Mouse (Mus musculus) urinary bladder, postnatal 4 days (tissue): ENCODE data around the gene Vax2.

Experiments used
- DNase-seq, 2 experiments: peaks; one replicate each; pipeline ENCODE4 v3.0.0; 2021 to 2022; ENCODE audit warnings: low spot score in 2 of 2

Vax2 gene

DNA sequence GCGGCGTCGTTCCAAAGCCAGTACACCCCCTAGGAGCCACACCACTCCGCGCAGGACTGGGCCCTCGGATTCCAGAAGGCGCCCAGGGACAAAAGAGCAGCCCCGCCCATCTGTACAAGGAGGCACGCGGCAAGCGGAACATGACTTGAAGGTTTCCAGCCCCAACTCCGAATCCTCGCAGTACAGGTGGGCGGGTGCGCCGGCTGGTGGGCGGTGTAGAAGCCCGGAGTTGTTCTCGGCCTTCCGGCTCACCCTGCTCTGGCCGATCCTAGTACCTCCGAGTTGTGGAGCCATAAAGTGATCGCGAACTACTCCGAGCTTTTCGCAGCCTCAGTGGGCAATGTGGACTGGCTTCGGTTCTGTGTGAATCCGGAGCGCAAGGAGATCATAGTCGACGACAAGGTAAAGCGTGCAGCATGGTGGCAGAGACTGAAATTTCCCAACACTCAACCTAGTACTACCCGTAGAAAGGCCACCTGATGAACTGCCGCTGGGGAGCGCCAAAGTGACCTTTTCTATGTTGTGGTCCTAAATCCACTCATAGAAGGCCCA is 51.9 kb downstream of the Vax2 start:
- peak in 1 of 2 experiments; percentile 32 for DNase-seq

DNA sequence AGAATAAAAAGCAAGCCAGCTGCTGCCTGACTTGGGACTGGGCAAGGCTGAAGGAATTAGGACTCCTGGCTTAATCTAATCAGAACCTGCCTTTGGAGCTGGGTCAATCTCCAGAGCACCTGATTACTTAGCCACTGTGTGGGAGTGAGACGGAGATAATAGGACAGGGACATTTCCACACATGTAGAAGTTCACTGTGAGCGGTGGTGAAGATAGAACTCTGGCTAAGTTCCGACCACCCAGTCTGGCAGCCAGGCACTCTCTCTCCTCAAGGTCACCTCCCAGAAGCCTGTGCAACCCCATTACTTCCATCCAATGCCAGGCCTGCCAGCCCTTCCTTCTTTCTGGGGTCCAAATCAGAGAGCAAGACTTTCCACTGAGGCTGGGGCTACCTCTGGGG is 55.9 kb downstream of the Vax2 start:
- no peak for DNase-seq

DNA sequence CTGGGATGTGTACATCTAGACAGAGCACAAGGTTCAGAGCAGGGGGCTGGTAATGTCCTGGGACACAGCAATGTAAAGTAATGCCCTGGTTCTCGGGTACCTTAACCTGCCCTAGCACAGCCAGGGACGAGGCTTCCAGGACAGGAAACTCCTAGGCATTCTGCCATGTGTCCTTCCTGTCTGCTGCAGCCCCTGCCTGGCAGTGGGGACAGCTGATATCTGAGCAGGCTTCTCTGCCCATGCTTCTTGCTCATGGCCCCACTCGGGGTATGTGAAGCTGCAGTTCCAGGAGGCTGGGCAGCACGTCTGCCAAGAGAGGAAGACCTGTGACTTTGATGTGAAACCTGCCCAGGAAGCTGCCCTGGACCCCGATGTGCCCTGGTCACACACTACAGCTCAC is 57.4 kb downstream of the Vax2 start:
- DNase-seq = no peak

DNA sequence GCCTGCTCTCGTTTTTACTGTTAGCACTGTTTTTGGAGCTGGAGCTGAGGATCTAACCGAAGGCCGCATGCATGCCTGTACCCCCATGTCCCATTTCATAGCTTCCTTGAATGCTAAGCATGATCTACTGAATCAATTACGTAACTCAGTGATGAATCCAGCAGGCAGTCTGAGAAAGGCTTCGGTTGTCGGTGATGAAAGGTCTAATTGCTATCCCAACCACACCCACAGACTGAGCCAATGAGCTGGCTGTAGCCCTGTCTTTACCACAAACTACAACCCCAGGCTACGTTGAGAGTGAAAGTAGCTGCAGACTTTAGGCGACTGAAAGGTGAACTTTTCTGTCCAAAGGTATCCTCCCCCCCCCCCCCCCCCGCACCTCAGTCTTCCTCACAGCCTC is 63.1 kb downstream of the Vax2 start:
- no peak for DNase-seq

DNA sequence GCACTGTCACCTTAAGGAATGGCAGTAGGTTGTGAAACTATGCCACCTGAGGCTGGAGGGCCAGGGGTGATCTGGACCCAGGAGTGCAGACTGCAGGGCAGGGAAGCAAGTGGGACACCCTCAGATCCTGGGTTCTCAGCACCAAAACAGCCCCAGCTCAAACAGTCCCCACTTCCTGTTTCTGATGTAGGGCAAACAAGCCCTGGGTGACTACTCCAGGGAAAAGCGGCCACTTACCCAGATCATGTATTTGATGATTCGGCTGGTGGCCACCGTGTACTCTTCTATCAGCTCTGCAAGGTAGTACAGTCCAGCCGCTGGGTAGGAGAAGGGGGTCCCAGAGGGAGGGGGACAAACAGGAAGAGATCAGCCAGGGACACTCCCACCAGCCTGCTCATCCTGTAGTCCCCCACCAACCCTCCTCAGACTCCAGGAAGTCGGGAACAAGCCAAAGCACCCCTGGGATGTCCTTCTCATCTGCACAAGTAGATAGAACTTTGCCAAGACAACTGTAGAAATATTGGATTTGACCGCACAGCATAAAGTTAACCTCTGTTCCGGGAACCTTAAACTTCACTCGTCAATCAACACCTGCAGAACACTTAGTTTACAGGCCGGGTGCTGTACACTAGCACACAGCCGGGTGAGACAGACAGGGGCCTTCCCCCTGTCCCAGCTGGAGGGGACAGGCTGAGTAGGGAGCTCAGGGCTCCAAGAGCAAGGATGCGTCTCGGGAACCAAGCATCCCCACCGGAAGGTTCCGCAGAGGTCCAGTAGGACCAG is 63.9 kb downstream of the Vax2 start:
- DNase-seq = no peak

DNA sequence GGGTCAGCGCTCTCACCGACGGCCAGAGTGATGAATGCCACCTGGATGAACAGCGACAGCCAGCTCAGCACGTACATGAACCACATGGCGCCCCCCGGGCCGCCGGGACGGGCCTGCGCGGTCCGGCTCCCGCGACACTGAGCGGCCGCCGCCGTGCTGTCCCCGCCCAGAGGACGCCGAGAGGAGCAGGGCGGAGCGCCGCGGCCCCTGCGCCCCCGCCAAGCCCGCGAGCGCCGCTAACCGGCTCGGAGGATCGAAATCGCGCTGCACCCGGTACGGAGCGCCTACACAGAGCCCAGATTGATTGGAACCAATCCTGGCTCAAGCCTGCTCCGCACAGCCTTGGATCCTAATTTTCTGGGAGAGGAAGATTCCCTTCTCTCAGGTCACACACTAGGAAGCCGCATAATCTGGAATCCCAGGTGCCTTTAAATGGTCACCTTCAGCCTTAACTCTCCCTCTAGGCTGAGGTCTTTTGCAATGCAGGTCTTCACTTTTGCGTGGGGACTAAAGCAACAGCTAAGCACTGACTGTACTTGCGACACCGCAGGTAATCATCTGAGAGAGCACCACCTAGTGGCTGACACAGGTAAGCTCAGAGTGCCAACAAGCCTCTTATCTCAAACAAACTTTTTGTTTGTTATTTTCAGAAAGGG is 64.7 kb downstream of the Vax2 start, which contains the start of gene Tex261:
Gene Tex261, minus strand, starts transcription at position 176 of the 656 bp plus-strand sequence.
- DNase-seq = peak; percentile 89 to 90

DNA sequence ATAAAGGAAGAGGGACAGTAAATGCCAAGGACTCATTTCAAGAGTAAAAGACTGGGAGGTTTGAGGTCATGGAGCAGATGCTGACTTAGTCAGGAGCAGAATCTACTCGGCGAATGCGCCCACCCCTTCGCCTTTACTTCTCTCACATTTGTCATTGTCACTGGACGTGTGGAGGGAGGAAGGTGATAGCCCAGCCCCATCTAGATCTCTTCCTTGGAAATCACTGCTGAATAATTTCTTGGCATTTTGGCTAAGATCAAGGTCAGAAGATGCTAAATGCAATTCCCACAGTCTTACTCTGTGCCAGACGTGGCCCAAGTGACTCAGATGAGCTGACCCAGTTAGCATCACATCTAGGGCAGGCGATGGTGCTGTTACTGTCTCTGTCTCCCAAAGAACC is 67.2 kb downstream of the Vax2 start:
- DNase-seq = no peak

DNA sequence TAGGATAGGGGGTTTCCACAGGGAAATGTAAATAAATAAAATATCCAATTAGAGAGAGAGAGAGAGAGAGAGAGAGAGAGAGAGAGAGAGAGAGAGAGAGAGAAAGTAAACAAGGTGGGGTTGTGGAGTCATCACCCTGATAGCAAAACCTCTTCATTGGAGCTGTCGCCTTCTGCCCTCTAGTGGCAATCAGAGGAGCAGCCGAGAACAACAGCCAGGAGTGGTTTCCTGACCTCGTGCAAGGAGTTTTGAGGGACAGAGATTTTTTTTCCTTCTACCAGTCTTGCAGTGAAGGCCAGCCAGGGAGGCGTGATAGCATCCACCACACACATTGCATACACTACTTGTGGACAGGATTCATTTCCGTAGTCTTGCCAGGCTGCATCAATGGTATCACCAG is 68.0 kb downstream of the Vax2 start:
- DNase-seq = no peak

DNA sequence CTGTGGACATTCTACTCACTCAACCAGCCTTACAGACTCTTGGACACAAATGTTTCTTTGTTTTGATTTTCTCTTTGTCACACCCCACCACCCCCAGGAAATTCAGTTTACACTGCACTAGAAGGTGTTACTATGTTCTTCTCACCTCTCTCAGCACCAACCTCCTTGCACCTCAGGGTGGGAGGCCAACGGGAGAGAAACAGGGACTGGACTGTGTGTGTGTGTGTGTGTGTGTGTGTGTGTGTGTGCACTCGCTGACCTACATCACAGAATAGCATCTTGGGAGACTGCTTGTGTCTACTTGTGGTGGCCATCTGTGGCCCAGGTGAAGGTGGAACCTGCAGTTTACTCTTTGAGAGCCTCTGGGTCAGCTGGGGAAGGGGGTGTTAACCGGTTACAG is 75.4 kb downstream of the Vax2 start:
- no peak for DNase-seq
